Mouse (Mus musculus): Measurements from ENCODE around the gene Olfr1512.

DNA sequence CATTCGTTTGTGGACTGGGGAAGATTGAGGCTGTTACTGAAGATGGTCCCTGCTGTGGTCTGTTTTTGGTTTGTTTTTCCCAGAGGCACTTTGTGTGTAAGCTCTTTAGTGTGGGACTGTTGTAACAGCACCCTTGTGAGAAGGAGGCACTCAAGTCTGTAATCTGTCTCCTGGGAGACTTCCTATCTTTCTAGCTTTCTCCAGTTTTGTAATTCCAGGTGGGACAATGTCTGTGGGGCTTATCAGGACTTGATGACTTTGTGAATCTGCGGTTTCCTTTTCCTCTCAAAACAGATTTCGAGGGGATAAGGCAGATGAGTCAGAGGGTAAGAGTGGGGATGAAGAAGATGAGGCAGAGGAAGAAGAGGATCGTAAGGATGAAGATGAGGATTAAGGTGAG, 22.7 kb downstream of the Olfr1512 start, which contains the start of gene Olfr1513:
- TF ChIP-seq CTCF (IDR thresholded peaks at IDR 0.05; ENCODE audit: borderline replicate concordance, control insufficient read depth, extremely low read depth, insufficient read depth, low read length, poor library complexity): no peak
- no peak for TF ChIP-seq POLR2A (IDR thresholded peaks at IDR 0.05; ENCODE audit: control insufficient read depth, extremely low read depth, insufficient read depth, low read length, poor library complexity)
